Mouse (Mus musculus) limb, embryonic 12.5 days (tissue): Measurements from ENCODE around the gene Snip1. TPM values are rescaled to one million over a fixed set of nuclear protein-coding genes. Genes with fewer than 3 reads are reported as not detected.

Experiments
- ATAC-seq: fragments of 200-750 bp; cut with Nextera tagmentation; 2 replicates; pipeline ENCODE4 v1.8.0; 2017; ENCODE audit warnings: low read depth, moderate TSS enrichment; ENCODE audit not compliant: insufficient number of reproducible peaks, insufficient read depth, low FRiP score, low TSS enrichment
- H3K27ac ChIP-seq: fragments of 300-500 bp; sonication (generic); 2 replicates; pipeline ENCODE4 v1.5.1; 2016; ENCODE audit warnings: mild to moderate bottlenecking, moderate library complexity
- H3K27me3 ChIP-seq: fragments of 300-500 bp; sonication (generic); 2 replicates; pipeline ENCODE4 v1.6.1; 2016; ENCODE audit warnings: mild to moderate bottlenecking, moderate library complexity
- H3K36me3 ChIP-seq: fragments of 300-500 bp; sonication (generic); 2 replicates; pipeline ENCODE4 v1.6.1; 2016; ENCODE audit warnings: mild to moderate bottlenecking, moderate library complexity
- H3K4me1 ChIP-seq: fragments of 300-500 bp; sonication (generic); replicated peaks from 2 replicates; pipeline ENCODE4 v1.6.1; 2016
- H3K4me2 ChIP-seq: fragments of 300-500 bp; sonication (generic); 2 replicates; pipeline ENCODE4 v1.6.1; 2016; ENCODE audit warnings: mild to moderate bottlenecking, moderate library complexity
- H3K4me3 ChIP-seq: fragments of 300-500 bp; sonication (generic); replicated peaks from 2 replicates; pipeline ENCODE4 v1.5.1; 2016; ENCODE audit warnings: mild to moderate bottlenecking
- H3K9ac ChIP-seq: fragments of 300-500 bp; sonication (generic); replicated peaks from 2 replicates; pipeline ENCODE4 v1.6.1; 2016; ENCODE audit warnings: mild to moderate bottlenecking, moderate library complexity
- H3K9me3 ChIP-seq: fragments of 300-500 bp; sonication (generic); 2 replicates; pipeline ENCODE4 v1.6.1; 2016; ENCODE audit warnings: mild to moderate bottlenecking, moderate library complexity
- WGBS: fragments of 180-500 bp; shearing (Covaris S2); methylation state at CpG from one replicate; pipeline ENCODE4 v1.1.7; 2016; 5-methylcytosine and 5-hydroxymethylcytosine counted together
- polyA plus RNA-seq: library from polyadenylated mRNA; unstranded; fragments of >200 nt; fragmentation: Nextera tagmentation; extraction: Ambion mirVana; gene quantifications from 2 replicates; pipeline ENCODE4 v1.2.1, GENCODE M21; 2016

The Snip1 gene
- polyA plus RNA-seq, 1 experiment from 2014 or later, result 40.9 TPM

DNA sequence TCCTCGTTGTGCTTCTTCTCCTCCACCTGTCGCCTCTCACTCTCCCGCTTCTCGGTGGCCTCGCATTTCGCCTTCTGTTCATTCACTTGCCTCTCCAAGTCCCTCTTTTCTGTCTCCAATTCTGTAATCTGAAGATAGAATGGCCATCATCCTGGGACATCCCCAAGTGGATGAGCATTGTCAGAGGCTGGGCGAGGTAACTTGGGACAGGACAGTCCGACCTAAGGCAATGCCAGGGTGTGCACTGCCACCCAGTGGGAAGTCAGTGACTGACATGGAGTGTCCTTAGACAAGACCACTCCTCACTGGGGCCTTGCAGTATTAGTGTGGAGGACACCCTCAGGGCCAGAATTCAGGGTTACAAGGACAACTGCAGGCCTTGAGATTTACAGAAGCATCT lies 7.4 kb upstream of the Snip1 start:
- peaks cover 24% of the 10 kb centered on the region for H3K27me3 ChIP-seq
- no peak overlapping the region for H3K9ac ChIP-seq
- H3K9me3 ChIP-seq, result no peaks in the 10 kb centered on the region
- peaks cover 32% of the 10 kb centered on the region for H3K4me1 ChIP-seq
- 0 out of 2 replicates have a peak overlapping the region, but pooled peaks have one; percentile 6 for H3K4me3 ChIP-seq
- ATAC-seq, result peak; percentile 60; the same call in 1 of the 2 replicates
- H3K4me2 ChIP-seq, result peak overlapping the region; percentile 44
- peaks cover 24% of the 10 kb centered on the region for H3K36me3 ChIP-seq
- WGBS, result 2% methylated on average over 8 of the region's 8 CpGs
- no peak overlapping the region for H3K27ac ChIP-seq

DNA sequence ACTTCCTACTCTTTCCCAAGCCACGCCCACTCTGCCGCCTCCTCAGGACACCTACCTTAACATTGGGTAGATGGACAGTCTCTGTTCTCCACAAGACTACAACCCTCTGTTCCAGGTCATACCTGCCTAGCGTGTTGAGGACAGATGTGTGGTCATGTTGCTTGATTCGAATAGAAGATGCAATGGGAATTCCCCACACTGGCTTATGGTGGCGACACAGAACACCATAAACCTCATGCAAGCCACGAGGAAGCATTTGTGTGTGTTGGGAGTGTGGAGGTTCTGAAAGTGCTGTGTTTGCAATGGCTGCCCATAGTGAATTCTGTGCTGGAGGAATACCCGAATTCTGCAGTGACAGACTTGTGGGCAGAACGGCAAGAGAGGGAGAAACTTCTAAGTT lies 2.6 kb upstream of the Snip1 start:
- Histone ChIP-seq H3K9ac (no peak overlapping the region), H3K36me3 (peaks cover 9% of the 10 kb centered on the region), H3K27me3 (peaks cover 36% of the 10 kb centered on the region), H3K9me3 (no peaks in the 10 kb centered on the region), H3K4me1 (peaks cover 13% of the 10 kb centered on the region), H3K4me3 (no peak overlapping the region), H3K27ac (no peak overlapping the region), H3K4me2 (no peak overlapping the region)
- ATAC-seq, result no peak
- 70% methylated on average over 8 of the region's 8 CpGs for WGBS

DNA sequence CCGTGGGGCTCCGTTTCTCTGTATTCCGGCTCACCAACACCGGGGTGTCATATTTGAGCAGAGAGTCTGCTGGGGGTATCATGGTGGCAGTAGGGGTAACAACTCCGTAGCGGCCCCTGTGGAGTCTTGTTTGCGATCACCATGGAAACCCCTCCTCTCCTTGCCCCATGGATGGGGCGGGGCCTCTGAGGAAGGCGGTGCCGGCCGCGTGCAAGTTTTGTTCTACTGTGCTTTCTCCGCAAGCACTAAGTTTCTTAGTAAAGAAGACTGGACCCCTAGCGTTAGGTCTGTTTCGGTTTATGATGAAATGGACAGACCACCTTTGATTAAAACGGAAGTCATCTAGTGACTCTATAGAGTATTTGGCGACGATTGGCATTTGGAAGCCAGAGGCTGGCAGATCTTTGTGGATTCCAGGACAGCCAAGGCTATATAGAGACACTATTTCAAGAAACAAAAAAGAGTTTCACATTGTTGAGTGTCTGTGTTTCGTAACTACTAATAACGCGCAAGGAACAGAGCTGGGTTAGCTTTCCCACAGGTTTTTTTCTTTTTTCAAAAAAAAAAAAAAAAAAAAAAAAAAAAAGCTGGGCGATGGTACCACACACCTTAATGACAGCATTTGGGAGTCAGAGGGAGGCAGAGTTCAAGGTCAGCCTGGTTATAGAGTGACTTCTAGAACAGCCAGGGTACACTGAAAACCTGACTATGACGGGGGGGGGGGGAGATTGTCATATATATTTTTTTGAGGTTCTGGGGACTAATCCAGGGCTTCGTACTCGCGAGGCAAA lies 760 bp upstream of the Snip1 start, which contains the start of gene Dnali1:
TSS of gene Dnali1 (minus strand) at position 187 of the 791 bp plus-strand sequence.
- Histone ChIP-seq H3K4me3 (peak within 1 kb of the TSS; percentile 96), H3K27ac (peak within 1 kb of the TSS; percentile 64), H3K4me2 (peak within 1 kb of the TSS; percentile 91), H3K4me1 (peaks cover 11% of the 10 kb centered on the region), H3K27me3 (peaks cover 23% of the 10 kb centered on the region), H3K9ac (peak within 1 kb of the TSS; percentile 93), H3K9me3 (no peaks in the 10 kb centered on the region), H3K36me3 (peaks cover 27% of the 10 kb centered on the region)
- no peak for ATAC-seq
- WGBS, result 3% methylated on average over 26 of the region's 26 CpGs

DNA sequence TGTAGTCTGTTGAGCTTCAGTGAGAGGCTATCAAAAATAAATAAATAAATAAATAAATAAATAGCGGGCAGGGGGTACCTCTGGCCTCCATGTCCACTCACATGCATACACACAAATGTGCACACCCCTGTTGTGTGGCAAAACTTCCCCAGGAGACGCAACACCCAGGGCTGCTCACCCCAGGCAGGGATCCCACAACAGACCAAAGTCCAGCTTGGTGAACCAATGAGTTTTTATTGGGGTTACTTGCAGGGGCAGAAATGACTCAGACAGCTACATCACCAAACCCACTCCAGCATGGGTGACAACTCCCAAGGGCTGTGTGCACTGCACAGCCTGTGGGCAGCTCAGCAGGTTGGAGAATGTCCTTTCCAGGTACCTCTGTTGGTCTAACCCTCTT lies 11.2 kb downstream of the Snip1 start:
- H3K9me3 ChIP-seq, result no peaks in the 10 kb centered on the region
- no peak overlapping the region for H3K9ac ChIP-seq
- H3K4me1 ChIP-seq, result no peaks in the 10 kb centered on the region
- H3K27me3 ChIP-seq, result no peaks in the 10 kb centered on the region
- no peak for ATAC-seq
- H3K4me2 ChIP-seq, result no peak overlapping the region
- WGBS, result 80% methylated on average over 2 of the region's 2 CpGs
- no peak overlapping the region for H3K27ac ChIP-seq
- no peak overlapping the region for H3K4me3 ChIP-seq
- H3K36me3 ChIP-seq, result peaks cover 54% of the 10 kb centered on the region

DNA sequence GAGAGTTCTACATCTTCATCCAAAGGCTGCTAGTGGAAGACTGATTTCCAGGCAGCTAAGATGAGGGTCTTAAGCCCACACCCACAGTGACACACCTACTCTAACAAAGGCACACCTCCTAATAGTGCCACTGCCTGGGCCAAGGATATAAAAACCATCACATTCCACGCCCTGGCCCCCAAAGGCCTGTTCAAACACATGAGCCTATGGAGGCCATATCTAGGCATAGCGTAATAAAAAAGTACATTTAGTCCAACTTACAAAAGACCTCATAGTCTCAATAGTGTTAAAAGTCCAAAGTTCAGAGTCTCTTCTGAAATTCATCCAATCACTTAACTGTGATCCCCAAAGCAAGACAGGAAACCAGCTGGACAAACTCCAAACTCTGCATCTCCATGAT lies 12.2 kb downstream of the Snip1 start:
- no peak overlapping the region for H3K9ac ChIP-seq
- H3K4me3 ChIP-seq, result no peak overlapping the region
- ATAC-seq, result no peak
- H3K36me3 ChIP-seq, result peaks cover 44% of the 10 kb centered on the region
- H3K4me2 ChIP-seq, result no peak overlapping the region
- H3K27ac ChIP-seq, result no peak overlapping the region
- no peaks in the 10 kb centered on the region for H3K4me1 ChIP-seq
- H3K9me3 ChIP-seq, result no peaks in the 10 kb centered on the region
- no peaks in the 10 kb centered on the region for H3K27me3 ChIP-seq
- WGBS, result 95% methylated on average over 2 of the region's 2 CpGs

DNA sequence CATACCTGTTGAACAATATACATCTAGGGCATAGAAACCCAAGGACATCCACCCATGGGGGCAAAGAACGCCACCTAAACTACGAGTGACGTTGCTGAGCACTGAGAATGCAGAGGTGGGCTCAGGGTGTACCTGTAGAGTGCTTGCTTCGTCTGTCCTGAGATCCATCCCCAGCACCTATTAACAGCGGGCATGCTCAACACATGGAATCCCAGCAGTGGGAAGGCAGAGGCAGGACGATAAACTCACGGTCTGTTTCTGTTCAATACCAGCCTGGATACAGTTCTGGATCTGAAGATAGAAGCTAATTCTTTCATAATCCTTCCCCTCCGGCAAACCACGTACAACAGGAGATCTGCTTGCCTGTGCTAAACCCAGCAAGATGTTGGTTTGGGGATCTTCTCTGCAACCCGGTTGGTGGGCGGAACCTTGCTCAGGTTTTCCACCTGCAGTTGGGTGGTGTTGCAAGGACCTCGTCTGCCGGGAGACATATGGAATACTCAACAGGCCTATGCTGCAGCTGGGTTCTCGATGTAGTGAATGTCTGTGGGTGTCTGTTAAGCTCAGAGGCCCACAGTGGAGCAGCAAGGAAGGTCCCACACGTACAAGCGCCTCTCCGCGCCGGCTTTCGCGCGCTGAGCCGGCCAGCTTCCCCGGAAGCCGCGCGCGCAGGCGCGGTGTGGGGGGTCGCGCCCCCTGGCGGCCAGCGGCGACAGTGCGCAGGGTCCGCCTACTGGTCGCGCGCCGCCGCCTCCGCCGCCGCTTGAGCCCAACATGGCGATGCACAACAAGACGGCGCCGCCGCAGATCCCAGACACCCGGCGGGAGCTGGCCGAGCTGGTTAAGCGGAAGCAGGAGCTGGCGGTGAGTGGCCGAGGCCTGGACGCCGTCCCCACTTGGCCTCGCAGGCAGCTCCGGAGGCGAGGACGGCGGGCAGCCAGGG lies 18.2 kb downstream of the Snip1 start, which contains the start of gene Meaf6:
TSS of gene Meaf6 (plus strand) at position 732 of the 943 bp plus-strand sequence.
- WGBS, result 2% methylated on average over 63 of the region's 63 CpGs
- H3K9ac ChIP-seq, result peak within 1 kb of the TSS; percentile 85
- peaks cover 35% of the 10 kb centered on the region for H3K36me3 ChIP-seq

DNA sequence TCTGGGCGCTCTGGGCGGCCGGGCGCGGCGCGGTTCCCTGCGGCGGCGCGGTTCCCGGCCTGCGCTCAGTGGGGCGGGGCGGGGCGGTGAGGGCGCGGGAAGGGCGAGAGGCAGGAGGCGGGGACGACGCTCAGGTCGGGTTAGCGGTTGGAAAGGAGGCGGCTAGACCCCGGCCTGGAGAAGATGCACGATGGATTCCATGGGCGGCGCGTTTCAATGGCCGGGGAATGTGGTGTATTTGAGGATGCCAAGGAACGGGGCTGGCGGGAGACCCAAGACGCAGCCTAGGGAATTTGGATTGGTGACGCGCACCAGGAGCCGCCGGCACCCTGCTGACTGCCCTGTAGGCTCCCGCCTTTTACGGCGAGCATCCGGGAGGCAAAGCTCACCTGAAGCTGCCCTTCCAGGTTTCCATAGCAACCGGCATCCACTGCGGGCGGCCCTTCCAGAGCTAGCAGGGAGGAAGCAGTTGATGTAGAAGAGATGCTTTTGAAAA lies 18.9 kb downstream of the Snip1 start:
- Histone ChIP-seq H3K4me1 (peaks cover 13% of the 10 kb centered on the region), H3K27ac (peak overlapping the region; percentile 98), H3K4me3 (peak overlapping the region; percentile 84), H3K9ac (peak overlapping the region; percentile 85), H3K9me3 (no peaks in the 10 kb centered on the region), H3K27me3 (no peaks in the 10 kb centered on the region), H3K4me2 (peak overlapping the region; percentile 82), H3K36me3 (peaks cover 42% of the 10 kb centered on the region)
- whole genome bisulfite sequencing, result under 1% methylated on average over 45 of the region's 45 CpGs
- ATAC-seq, result peak; percentile 89

More for the DNA sequence above, 18.2 kb downstream of the Snip1 start, which contains the start of gene Meaf6:
- Histone ChIP-seq H3K27me3 (no peaks in the 10 kb centered on the region), H3K4me1 (peaks cover 13% of the 10 kb centered on the region), H3K9me3 (no peaks in the 10 kb centered on the region), H3K27ac (peak within 1 kb of the TSS; percentile 98), H3K4me2 (peak within 1 kb of the TSS; percentile 82), H3K4me3 (peak within 1 kb of the TSS; percentile 84)
- ATAC-seq, result peak; percentile 84

DNA sequence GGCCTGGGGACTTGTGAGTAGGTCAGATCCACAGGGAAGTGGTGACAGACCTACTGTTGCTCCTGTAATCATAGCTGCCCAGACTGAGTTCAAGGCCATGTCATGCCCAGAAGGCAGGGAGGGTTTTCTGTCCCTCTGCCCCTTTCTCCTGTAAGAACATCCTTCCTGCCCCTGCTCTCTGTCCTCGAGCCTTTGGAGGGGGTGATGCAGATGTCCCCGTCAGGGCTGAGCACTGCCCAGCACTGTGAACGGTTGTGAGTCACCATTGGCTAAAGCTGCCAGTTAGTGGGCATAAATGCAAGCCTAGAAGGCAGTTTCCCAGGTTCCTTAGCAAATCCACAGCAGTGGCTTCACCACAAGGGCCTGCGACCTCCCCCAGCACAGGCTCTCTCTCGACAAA lies 26.6 kb downstream of the Snip1 start:
- Histone ChIP-seq H3K9ac (no peak overlapping the region), H3K36me3 (peaks cover 58% of the 10 kb centered on the region), H3K27me3 (no peaks in the 10 kb centered on the region), H3K4me3 (no peak overlapping the region), H3K9me3 (no peaks in the 10 kb centered on the region), H3K4me2 (no peak overlapping the region), H3K27ac (no peak overlapping the region), H3K4me1 (no peaks in the 10 kb centered on the region)
- ATAC-seq, result no peak
- 89% methylated on average over 5 of the region's 5 CpGs for WGBS

DNA sequence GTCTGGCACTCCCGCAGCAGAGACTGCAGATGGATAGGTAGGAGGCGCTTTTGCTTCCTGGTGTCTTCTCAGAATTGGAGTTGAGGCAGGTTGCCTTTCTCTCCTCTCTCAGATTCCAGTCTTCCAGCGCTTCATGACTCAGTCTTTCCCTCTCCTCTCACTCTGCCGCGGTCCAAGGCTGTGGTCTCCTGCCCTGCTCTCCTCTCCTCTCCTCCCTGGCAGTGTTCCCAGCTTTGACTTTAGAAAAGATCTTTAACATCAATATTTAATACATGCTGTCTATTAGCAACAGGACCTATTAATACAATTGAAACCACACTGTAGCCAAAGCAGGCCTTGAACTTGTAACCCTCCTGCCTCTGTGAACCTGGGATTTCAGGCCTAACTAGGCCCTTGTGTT lies 29.6 kb downstream of the Snip1 start:
- Histone ChIP-seq H3K4me3 (no peak overlapping the region), H3K9ac (no peak overlapping the region), H3K27ac (no peak overlapping the region), H3K4me2 (no peak overlapping the region), H3K9me3 (no peaks in the 10 kb centered on the region), H3K27me3 (no peaks in the 10 kb centered on the region), H3K36me3 (peaks cover 31% of the 10 kb centered on the region), H3K4me1 (peaks cover 4% of the 10 kb centered on the region; the same call in 1 of the 2 replicates)
- 93% methylated on average over 5 of the region's 5 CpGs for WGBS
- no peak for ATAC-seq

DNA sequence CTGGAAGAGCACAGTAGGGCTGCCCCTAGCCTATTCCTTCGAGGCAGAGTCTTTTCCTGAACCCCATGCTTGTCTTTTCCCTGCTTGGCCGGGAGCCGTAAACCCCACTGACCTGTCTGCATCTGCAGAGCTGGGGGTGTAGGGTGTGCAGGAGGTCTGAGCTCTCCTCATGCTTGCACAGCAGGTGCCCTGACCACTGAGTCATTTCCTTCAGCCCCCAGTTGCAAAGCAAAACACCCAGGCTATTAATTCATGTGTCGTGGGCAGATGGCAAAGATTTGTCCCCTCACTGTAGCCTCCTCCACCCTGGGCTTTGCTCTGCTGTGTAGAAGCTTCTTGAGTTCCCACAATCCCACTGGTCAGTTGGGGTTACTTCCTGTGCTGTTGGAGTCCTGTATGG lies 30.9 kb downstream of the Snip1 start:
- Histone ChIP-seq H3K9ac (no peak overlapping the region), H3K4me3 (no peak overlapping the region), H3K4me2 (no peak overlapping the region), H3K36me3 (peaks cover 29% of the 10 kb centered on the region), H3K27me3 (no peaks in the 10 kb centered on the region), H3K4me1 (peaks cover 4% of the 10 kb centered on the region; the same call in 1 of the 2 replicates), H3K27ac (no peak overlapping the region), H3K9me3 (no peaks in the 10 kb centered on the region)
- ATAC-seq, result no peak
- WGBS, result 82% methylated on average over 4 of the region's 4 CpGs

DNA sequence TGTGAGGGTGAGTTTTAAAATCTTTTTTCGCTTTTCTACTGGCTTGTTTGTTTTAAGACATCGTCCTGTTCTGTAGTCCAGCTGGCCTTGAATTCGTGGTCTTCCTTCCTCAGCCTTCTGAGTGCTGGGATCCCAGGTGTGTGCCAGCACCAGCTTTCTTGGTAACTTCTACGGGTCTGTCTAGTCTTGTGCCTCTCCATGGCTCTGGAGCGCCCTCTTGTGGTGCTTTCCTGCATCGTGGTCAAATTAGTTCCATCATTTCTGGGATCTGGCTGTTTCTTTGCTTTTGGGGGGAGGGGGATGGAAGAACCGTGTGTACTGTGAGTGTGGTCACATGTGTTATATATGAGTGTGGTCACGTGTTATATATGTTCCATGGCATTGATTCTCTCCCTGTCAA lies 33.0 kb downstream of the Snip1 start:
- Histone ChIP-seq H3K36me3 (peaks cover 32% of the 10 kb centered on the region), H3K27ac (no peak overlapping the region), H3K4me2 (no peak overlapping the region), H3K4me3 (no peak overlapping the region), H3K9me3 (no peaks in the 10 kb centered on the region), H3K4me1 (peaks cover 4% of the 10 kb centered on the region; the same call in 1 of the 2 replicates), H3K9ac (no peak overlapping the region), H3K27me3 (no peaks in the 10 kb centered on the region)
- 8% methylated on average over 8 of the region's 8 CpGs for WGBS
- ATAC-seq, result peak; percentile 52; the same call in 1 of the 2 replicates
